11 mouse cellular contexts compared by ENCODE assay signal in the genomic region with DNA sequence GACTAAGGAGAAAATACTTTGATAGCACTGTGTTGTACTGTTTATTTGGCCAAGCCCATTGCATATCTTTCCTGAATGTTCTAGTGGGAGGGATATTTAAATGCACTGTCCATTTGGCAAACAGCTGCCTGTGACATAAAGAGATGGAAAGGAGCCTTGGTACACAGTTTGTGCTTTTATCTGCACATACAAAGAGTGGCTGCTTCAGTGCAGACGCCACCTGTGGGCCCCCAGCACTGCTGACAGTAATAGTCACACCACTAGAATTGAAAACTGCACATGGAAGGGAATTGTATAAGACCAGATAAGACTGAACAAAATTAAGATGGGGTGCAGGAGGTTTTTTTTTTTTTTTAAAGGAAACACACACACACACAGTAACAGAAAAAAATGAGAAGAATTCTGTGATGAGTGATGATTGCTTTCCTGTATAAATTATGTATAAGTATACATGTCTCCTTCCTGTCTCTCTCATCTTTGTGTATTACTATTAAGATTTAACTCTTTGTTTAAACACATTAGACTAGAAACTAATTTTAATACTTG.
DNase-seq lines count a peak whose midpoint lies in the region; ATAC-seq and TF ChIP-seq lines count a peak whose summit lies in the region.
"Had no signal": no experiment of that assay in that cellular context is flagged by ENCODE, and none has a peak within 500 bp of the region (broad histone marks: within the 10 kb centered on the region; RNA-seq: fewer than 3 reads in every experiment).

No protein-coding gene starts in this region.

- H3K4me2 ChIP-seq in liver, embryonic 14.5 days (ENCODE audit: low read depth): no peak overlapping the region

- 0 out of 2 replicates have a peak, but pooled peaks have one; percentile 37 for TF ChIP-seq EP300 in liver, embryonic 14.5 days (IDR thresholded peaks at IDR 0.05; ENCODE audit: low read depth)

- no peak overlapping the region for H3K4me3 ChIP-seq in liver, embryonic 14.5 days (ENCODE audit: insufficient read depth in 1 of 2, low read depth in 2 of 2, low read length in 2 of 2)
- H3K4me3 ChIP-seq in embryonic facial prominence, embryonic 10.5 days: no peak overlapping the region
- H3K4me3 ChIP-seq: gastrocnemius, adult 2 months had no signal

- H3K36me3 ChIP-seq in liver, embryonic 14.5 days (replicated peaks; ENCODE audit: control insufficient read depth, insufficient read depth, low read depth): no peaks in the 10 kb centered on the region
- no peaks in the 10 kb centered on the region for H3K36me3 ChIP-seq in embryonic facial prominence, embryonic 10.5 days (replicated peaks)

- peaks cover 0 to 7% of the 10 kb centered on the region in 2 experiments; a peak in 2 of 4 replicates for H3K4me1 ChIP-seq in liver, embryonic 14.5 days (replicated peaks; ENCODE audit: control insufficient read depth in 2 of 2, insufficient read depth in 2 of 2, low read length in 1 of 2)
- 0 out of 2 replicates have a peak, but pooled peaks cover under 1% of the 10 kb centered on the region for H3K4me1 ChIP-seq in embryonic facial prominence, embryonic 10.5 days

- peak; percentile 49 for ATAC-seq in frontal cortex, adult (ENCODE audit: low TSS enrichment)
- ATAC-seq in liver, embryonic 14.5 days (ENCODE audit: insufficient read depth): peak; percentile 74; the same call in 1 of the 2 replicates

- no peak for TF ChIP-seq CTCF in liver, embryonic 14.5 days (IDR thresholded peaks at IDR 0.05; ENCODE audit: low read depth)

- intact Hi-C loops in gastrocnemius, postnatal 14 days (cut with DNase I; ENCODE audit: low total_unique reads): no loop called here

- H3K9me3 ChIP-seq in liver, embryonic 14.5 days (ENCODE audit: control insufficient read depth, low read length): no peaks in the 10 kb centered on the region
- H3K9me3 ChIP-seq in embryonic facial prominence, embryonic 10.5 days: no peaks in the 10 kb centered on the region

- H3K27ac ChIP-seq in liver, embryonic 14.5 days: 0 out of 2 replicates have a peak overlapping the region, but pooled peaks have one; percentile 8
- no peak overlapping the region for H3K27ac ChIP-seq in embryonic facial prominence, embryonic 10.5 days (replicated peaks)
- H3K27ac ChIP-seq: gastrocnemius, adult 2 months had no signal

- H3K27me3 ChIP-seq in liver, embryonic 14.5 days (ENCODE audit: control insufficient read depth, insufficient read depth, low read length): no peaks in the 10 kb centered on the region
- H3K27me3 ChIP-seq in embryonic facial prominence, embryonic 10.5 days (replicated peaks; ENCODE audit: low read depth, poor library complexity, severe bottlenecking): no peaks in the 10 kb centered on the region

- 7% methylated on average over 1 of the region's 1 CpGs for WGBS in liver, embryonic 14.5 days (ENCODE audit: insufficient replicate concordance)
- 81% methylated on average over 1 of the region's 1 CpGs for WGBS in embryonic facial prominence, embryonic 10.5 days

- no peak overlapping the region for H3K9ac ChIP-seq in liver, embryonic 14.5 days (replicated peaks)

- no peak for DNase-seq in frontal cortex, postnatal 10 days (ENCODE audit: low spot score in 2 of 2)
- DNase-seq in 3T3-L1 (ENCODE audit: low read depth, low spot score): peak; percentile 6
- peak; percentile 56 for DNase-seq in c-Kit-positive CD71-positive TER-119-negative erythroid progenitor cells, embryonic 14.5 days (ENCODE audit: low read depth)
- peak; percentile 7 to 20 (median 13) for DNase-seq in liver, embryonic 14.5 days (ENCODE audit: low read depth in 3 of 3, low spot score in 3 of 3)
- DNase-seq in gastrocnemius, postnatal 14 days: no peak
- no peak for DNase-seq in embryonic facial prominence, embryonic 10.5 days (ENCODE audit: low spot score)
- DNase-seq in urinary bladder, postnatal 4 days (ENCODE audit: low spot score in 2 of 2): no peak
- DNase-seq: gastrocnemius, adult 2 months; heart, postnatal 36 days; lung, adult 2 months had no signal

Comparison
In these comparisons a context has a peak if more than half of its experiments do, and no peak if none do; other contexts are left out.
1. DNase-seq: peak in 3T3-L1 (single experiment), c-Kit-positive CD71-positive TER-119-negative erythroid progenitor cells, embryonic 14.5 days (single experiment) and liver, embryonic 14.5 days (3 of 3); none in frontal cortex, postnatal 10 days (0 of 2), gastrocnemius, postnatal 14 days (single experiment), embryonic facial prominence, embryonic 10.5 days (single experiment) and urinary bladder, postnatal 4 days (0 of 2).